Mouse (Mus musculus) heart, postnatal 25 days (tissue): Measurements from ENCODE around the gene Rsph6a. TPM values are rescaled to one million over a fixed set of nuclear protein-coding genes. Genes with fewer than 3 reads are reported as not detected.
A peak's percentile ranks its signal among the peaks of the same experiment; 100 is the strongest.

Experiments
- DNase-seq: peaks from one replicate; pipeline ENCODE4 v3.0.0; 2022; ENCODE audit warnings: low spot score
- intact Hi-C: fragments of 180-260 bp; cut with DNase I; formaldehyde crosslinking; loops from one replicate; pipeline ENCODE4 v1.15.1; 2025
- microRNA-seq: library from miRNA; unstranded; fragments of <30 nt; microRNA quantifications from one replicate; pipeline ENCODE4 v1.2.0, GENCODE M21; 2022
- total RNA-seq, 2 experiments: library from RNA; stranded (reverse); gene quantifications; 2 replicates each; pipeline ENCODE4 v1.2.3; 2021

Rsph6a gene
- total RNA-seq, 2 experiments from 2014 or later: not detected

GRCm38 (mm10) chr7:19094826-19095750, 40.6 kb downstream of the Rsph6a start:
- DNase-seq: no peak
- intact Hi-C loops: no loop called here

- no peak for DNase-seq
- intact Hi-C loops: no loop called here
These were observed 41.2 kb downstream of the Rsph6a start for GRCm38 (mm10) chr7:19095751-19096110.

GRCm38 (mm10) chr7:19096421-19096976, 42.0 kb downstream of the Rsph6a start:
- DNase-seq: no peak
- intact Hi-C loops: no loop called here

DNA sequence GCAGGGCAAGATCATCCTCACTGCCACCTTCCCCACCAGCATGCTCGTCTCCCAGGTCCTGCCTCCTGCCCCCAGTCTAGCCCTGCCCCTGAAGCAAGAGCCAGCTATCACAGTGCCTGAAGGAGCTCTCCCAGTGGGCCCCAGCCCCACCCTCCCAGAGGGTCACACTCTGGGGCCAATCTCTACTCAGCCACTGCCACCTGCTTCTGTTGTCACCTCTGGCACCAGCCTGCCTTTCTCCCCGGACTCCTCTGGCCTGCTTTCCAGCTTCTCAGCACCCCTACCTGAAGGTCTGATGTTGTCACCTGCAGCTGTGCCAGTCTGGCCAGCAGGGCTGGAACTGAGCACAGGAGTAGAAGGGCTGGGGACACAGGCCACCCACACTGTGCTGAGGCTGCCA, 42.7 kb downstream of the Rsph6a start:
- intact Hi-C loops: no loop called here
- no peak for DNase-seq

DNA sequence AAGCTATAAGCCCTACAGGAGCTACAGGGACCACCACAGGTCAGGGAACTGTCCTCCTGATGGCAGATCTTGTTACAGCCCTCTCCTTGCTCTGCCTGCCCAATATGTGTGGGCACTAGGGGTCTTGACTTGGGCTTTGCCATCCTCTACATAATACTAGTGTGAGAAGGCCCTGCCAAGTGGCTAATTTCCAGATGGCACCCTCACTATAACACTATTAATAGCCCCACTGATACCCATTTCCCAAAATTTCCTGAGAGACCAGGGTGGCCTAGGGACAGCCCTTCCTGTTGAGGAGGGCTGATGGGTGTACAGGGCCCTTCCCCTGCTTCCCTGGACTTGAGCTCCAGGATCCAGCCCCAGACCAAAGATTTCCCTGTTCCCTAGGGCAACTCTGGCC, 43.4 kb downstream of the Rsph6a start:
- DNase-seq: no peak

GRCm38 (mm10) chr7:19098811-19099210, 44.3 kb downstream of the Rsph6a start:
- DNase-seq: no peak

More for the DNA sequence above, 43.4 kb downstream of the Rsph6a start:
- intact Hi-C loops: no loop called here

DNA sequence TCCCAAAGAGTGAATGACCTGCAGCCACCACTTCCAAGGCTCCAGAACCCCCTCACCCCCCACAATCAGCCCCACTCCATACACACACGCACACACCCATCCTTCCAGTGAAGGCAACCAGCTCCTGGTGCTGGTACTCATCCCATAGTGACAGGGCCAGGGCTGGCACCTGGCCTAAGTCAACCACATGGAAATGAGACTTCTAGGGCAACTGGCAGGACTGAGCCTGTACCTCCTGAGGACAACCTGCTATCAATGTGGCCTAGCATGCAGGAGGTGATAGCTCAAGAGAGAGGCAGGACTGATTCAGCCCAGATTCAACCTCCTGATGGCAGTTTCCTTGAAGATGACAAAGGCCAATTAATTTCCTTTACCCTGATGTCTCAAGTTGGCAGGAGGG, 45.8 kb downstream of the Rsph6a start:
- intact Hi-C loops: no loop called here
- no peak for DNase-seq

More at GRCm38 (mm10) chr7:19098811-19099210, 44.3 kb downstream of the Rsph6a start:
- intact Hi-C loops: no loop called here

GRCm38 (mm10) chr7:19103741-19104140, 49.3 kb downstream of the Rsph6a start:
- intact Hi-C loops: no loop called here
- DNase-seq: no peak

GRCm38 (mm10) chr7:19104486-19104885, 50.0 kb downstream of the Rsph6a start:
- DNase-seq: no peak
- intact Hi-C loops: no loop called here

DNA sequence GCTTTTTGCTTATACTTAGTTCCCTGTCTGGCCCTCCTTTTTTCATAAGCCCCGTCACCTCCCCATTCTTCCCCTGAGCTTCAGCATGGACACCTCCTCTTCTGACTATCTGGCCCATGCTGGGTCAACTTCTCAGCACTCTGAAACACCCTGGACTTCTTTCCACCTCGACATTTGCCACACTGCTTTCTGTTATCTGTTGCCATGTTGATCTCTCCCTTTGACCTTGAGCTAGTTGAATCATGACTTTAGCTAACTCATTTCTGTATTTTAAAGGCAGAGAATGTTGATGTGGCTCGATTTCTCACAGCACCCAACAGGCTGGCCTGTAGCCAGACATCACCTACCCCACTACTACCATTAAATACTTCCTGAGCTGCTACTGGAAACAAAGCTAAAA, 52.9 kb downstream of the Rsph6a start:
- intact Hi-C loops: no loop called here
- DNase-seq: no peak

- intact Hi-C loops: no loop called here
- DNase-seq: no peak
These were observed 55.1 kb downstream of the Rsph6a start for GRCm38 (mm10) chr7:19109565-19109964.

DNA sequence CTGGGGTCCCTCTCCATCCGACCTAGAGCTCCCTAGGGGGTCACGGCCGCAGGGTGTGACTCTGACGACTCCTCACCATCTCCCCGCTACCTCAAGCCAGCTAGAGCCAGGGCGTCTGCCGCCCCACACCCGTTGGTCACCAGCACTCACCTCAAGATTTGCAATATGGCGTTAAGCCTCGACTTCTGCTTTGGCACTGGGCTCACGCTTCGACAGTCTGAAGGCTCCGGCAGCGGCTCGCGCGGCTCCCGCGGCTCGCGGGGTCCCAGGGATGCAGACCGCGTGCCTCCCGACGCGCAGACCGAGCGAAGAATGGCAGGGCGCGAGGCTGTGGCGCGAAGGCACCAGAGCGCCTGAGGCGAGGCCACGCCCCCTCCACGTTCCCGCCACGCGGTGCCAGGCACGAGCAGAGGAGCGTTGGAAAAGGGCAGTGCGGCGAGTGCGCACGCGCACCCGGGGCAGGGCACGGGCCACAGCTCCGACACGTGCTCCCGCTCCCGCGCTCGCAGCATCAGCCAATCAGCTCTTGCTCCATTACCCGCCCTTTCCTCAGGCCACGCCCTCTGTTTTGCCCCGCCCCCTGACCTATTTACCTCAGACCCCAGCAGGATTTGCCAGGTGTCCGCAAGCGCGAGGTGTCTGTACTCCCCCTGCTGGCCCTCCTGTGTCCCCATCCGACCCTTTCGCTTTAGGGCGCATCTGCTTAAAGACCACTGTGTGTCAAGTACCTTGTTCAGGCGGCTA, 63.7 kb downstream of the Rsph6a start, which contains the start of gene Gm4969:
Gm4969 (minus strand) TSS at position 341 of the 744 bp plus-strand sequence.
- no peak for DNase-seq
- intact Hi-C loops: loop anchor here (2.0 kb wide), 1 partner anchor 47 kb away; no protein-coding TSS in a partner anchor

DNA sequence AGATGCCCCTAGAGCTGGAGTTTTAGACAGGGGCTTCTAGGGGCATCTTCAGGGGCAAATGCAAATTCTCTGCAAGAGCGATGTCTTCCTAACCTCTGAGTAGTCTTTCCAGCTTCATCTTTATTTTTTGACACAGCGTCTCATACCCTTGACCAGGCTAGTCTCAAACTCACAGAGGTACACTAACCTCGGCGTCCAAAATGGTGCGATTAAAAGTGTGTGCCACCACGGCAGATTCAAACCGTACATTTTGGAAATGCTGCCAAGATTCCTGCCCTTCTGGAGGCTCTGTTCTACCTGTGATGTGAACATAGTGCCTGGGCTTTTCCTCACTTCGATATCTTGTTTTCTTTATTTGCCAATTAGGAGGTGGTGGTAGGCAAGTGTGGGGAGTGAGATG, 64.6 kb downstream of the Rsph6a start:
- DNase-seq: no peak
- intact Hi-C loops: loop anchor here (2.0 kb wide), 1 partner anchor 48 kb away; no protein-coding TSS in a partner anchor

- intact Hi-C loops: loop anchor here (2.0 kb wide), 2 partner anchors 49 to 99 kb away; no protein-coding TSS in a partner anchor
- peak; percentile 92 for DNase-seq
These were observed 65.3 kb downstream of the Rsph6a start, which contains the start of gene Fbxo46 for GRCm38 (mm10) chr7:19119631-19120429. TSS of gene Fbxo46 (plus strand) at chr7:19119859.

GRCm38 (mm10) chr7:19121686-19122085, 67.2 kb downstream of the Rsph6a start:
- no peak for DNase-seq
- intact Hi-C loops: loop anchor here (2.0 kb wide), 1 partner anchor 101 kb away; no protein-coding TSS in a partner anchor

Small RNA genes lying within 50 kb of the gene (microRNA-seq; reads per million reads assigned to microRNA genes)
- 6.1 reads per million, percentile 17 among the genes with 10 or more reads in this experiment for gene Mir3100

Other genes starting within 250 kb of the Rsph6a start
- not detected for gene Psg17, start 233.1 kb upstream of the Rsph6a start, total RNA-seq
- 1 to 10 TPM; 6.5 to 6.7 TPM for gene Mill2, start 214.7 kb upstream of the Rsph6a start, total RNA-seq
- 1 to 10 TPM; 1.2 to 1.7 TPM for gene Pglyrp1, start 183.4 kb upstream of the Rsph6a start, total RNA-seq
- 1 to 10 TPM; 7.7 to 8.3 TPM for gene Ccdc61, start 144.3 kb upstream of the Rsph6a start, total RNA-seq
- 1 to 10 TPM; 5.5 to 6.6 TPM for gene Nova2, start 128.8 kb upstream of the Rsph6a start, total RNA-seq
- not detected for gene Nanos2, start 67.3 kb upstream of the Rsph6a start, total RNA-seq
- gene Mypop, start 63.4 kb upstream of the Rsph6a start, total RNA-seq: 1 to 10 TPM; 3.2 to 4.0 TPM
- gene Irf2bp1, start 50.6 kb upstream of the Rsph6a start, total RNA-seq: 10 to 100 TPM; 20.2 to 23.6 TPM
- not detected for gene Foxa3, start 31.2 kb upstream of the Rsph6a start, total RNA-seq
- gene Sympk, start 30.3 kb upstream of the Rsph6a start, total RNA-seq: 10 to 100 TPM; 76.3 to 80.1 TPM
- gene Dmwd, start 21.5 kb downstream of the Rsph6a start, total RNA-seq: 10 to 100 TPM; 43.9 to 45.4 TPM
- gene Dmpk, start 29.2 kb downstream of the Rsph6a start, total RNA-seq: 100 to 1,000 TPM; 555 to 584 TPM
- 1 to 10 TPM; 8.6 to 9.8 TPM for gene Six5, start 39.9 kb downstream of the Rsph6a start, total RNA-seq
- gene Gm4969, start 63.7 kb downstream of the Rsph6a start, total RNA-seq: not detected
- gene Fbxo46, start 65.2 kb downstream of the Rsph6a start, total RNA-seq: 1 to 10 TPM; 5.4 to 5.5 TPM
- gene Qpctl, start 94.6 kb downstream of the Rsph6a start, total RNA-seq: 1 to 10 TPM; 4.6 to 5.1 TPM
- 10 to 100 TPM; 67.8 to 71.0 TPM for gene Snrpd2, start 95.0 kb downstream of the Rsph6a start, total RNA-seq
- under 1 TPM; 0.21 to 0.22 TPM for gene Gipr, start 111.4 kb downstream of the Rsph6a start, total RNA-seq
- 10 to 100 TPM; 37.1 to 37.8 TPM for gene Eml2, start 121.7 kb downstream of the Rsph6a start, total RNA-seq
- 1 to 10 TPM; 8.6 to 9.4 TPM for gene Gpr4, start 157.8 kb downstream of the Rsph6a start, total RNA-seq
- 10 to 100 TPM; 57.6 to 59.3 TPM for gene Opa3, start 173.6 kb downstream of the Rsph6a start, total RNA-seq
- gene Vasp, start 217.1 kb downstream of the Rsph6a start, total RNA-seq: 10 to 100 TPM; 35.7 to 39.4 TPM
- gene Ppm1n, start 225.4 kb downstream of the Rsph6a start, total RNA-seq: not detected
- 100 to 1,000 TPM; 124 to 136 TPM for gene Rtn2, start 227.9 kb downstream of the Rsph6a start, total RNA-seq